Mouse (Mus musculus): ENCODE results near the gene Nr1d1.

DNA sequence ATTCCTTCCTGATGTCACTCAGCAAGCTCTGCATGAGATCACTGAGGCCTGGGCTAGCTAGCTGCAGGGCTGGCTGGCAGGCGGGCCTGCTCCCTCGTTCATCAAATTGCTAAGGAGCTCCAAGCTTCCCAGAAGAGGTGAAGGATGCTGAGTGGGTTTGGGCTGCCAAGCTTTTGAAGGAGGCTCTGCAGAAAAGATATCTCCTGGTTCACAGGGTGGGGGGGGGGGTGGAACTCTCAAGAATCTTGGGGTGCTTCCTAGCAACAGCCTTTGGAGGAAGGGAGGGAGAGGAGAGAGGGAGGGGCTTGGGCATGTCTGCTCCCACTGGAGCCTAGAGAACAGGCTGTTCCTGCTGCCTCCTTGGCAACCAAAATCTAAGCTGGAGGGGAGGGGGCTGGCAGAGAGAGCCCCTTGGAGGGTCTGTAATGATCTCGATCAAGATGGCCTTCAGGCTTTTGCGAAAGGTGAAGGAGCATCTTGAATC is 36.7 kb downstream of the Nr1d1 start:
- TF ChIP-seq POLR2A (IDR thresholded peaks at IDR 0.05; ENCODE audit: insufficient read depth, low read length) (no peak), CTCF (IDR thresholded peaks at IDR 0.05; ENCODE audit: low read depth, low read length) (no peak), EP300 (IDR thresholded peaks at IDR 0.05; ENCODE audit: insufficient read depth, low read depth, low read length) (no peak)
